Mouse (Mus musculus): ENCODE measurements at regions not wholly inside any gene's neighbourhood (a gene's known extent, or its start where the extent isn't known, plus 50 kb on each side); places are given as distances from the start of the nearest gene placed in this dataset.

- Histone ChIP-seq H3K27me3 (no peaks in the 10 kb centered on the region), H3K9me3 (no peaks in the 10 kb centered on the region), H3K4me2 (no peak overlapping the region), H3K4me3 (no peak overlapping the region), H3K9ac (no peak overlapping the region), H3K4me1 (replicated peaks) (peaks cover 4% of the 10 kb centered on the region; the same call in 1 of the 2 replicates), H3K36me3 (no peaks in the 10 kb centered on the region), H3K27ac (no peak overlapping the region)
- 67% methylated on average over 4 of the region's 4 CpGs for WGBS
- ATAC-seq (ENCODE audit: low FRiP score): no peak
Observed at GRCm38 (mm10) chr17:45904251-45904650, 127.9 kb downstream of the Vegfa start.

- 92% methylated on average over 9 of the region's 9 CpGs for WGBS
- Histone ChIP-seq H3K27ac (no peak overlapping the region), H3K4me1 (replicated peaks) (peaks cover 4% of the 10 kb centered on the region; the same call in 1 of the 2 replicates), H3K9ac (no peak overlapping the region), H3K4me2 (no peak overlapping the region), H3K36me3 (no peaks in the 10 kb centered on the region), H3K27me3 (no peaks in the 10 kb centered on the region), H3K4me3 (no peak overlapping the region), H3K9me3 (no peaks in the 10 kb centered on the region)
- no peak for ATAC-seq (ENCODE audit: low FRiP score)
Observed at GRCm38 (mm10) chr17:45903294-45903693, 128.9 kb downstream of the Vegfa start.

GRCm38 (mm10) chr17:45902668-45903067, 129.5 kb downstream of the Vegfa start:
- Histone ChIP-seq H3K4me3 (no peak overlapping the region), H3K4me1 (replicated peaks) (0 out of 2 replicates have a peak, but pooled peaks cover under 1% of the 10 kb centered on the region), H3K27me3 (no peaks in the 10 kb centered on the region), H3K9me3 (no peaks in the 10 kb centered on the region), H3K4me2 (no peak overlapping the region), H3K27ac (no peak overlapping the region), H3K36me3 (no peaks in the 10 kb centered on the region), H3K9ac (no peak overlapping the region)
- WGBS: 91% methylated on average over 7 of the region's 7 CpGs
- ATAC-seq (ENCODE audit: low FRiP score): no peak

GRCm38 (mm10) chr17:45896922-45897302, 135.3 kb downstream of the Vegfa start:
- H3K27me3 ChIP-seq: no peaks in the 10 kb centered on the region
- no peak; the same call in 1 of the 2 replicates for ATAC-seq (ENCODE audit: low FRiP score)
- WGBS: 52% methylated on average over 4 of the region's 4 CpGs

GRCm38 (mm10) chr17:45896142-45896921, 135.8 kb downstream of the Vegfa start:
- Histone ChIP-seq H3K4me3 (no peak overlapping the region), H3K27me3 (no peaks in the 10 kb centered on the region), H3K9ac (no peak overlapping the region), H3K4me2 (no peak overlapping the region), H3K36me3 (no peaks in the 10 kb centered on the region), H3K27ac (peak overlapping the region; percentile 46), H3K9me3 (no peaks in the 10 kb centered on the region), H3K4me1 (replicated peaks) (peaks cover 23% of the 10 kb centered on the region)
- WGBS: 45% methylated on average over 12 of the region's 12 CpGs
- peak; percentile 49; the same call in 1 of the 2 replicates for ATAC-seq (ENCODE audit: low FRiP score)

More at GRCm38 (mm10) chr17:45896922-45897302, 135.3 kb downstream of the Vegfa start:
- no peaks in the 10 kb centered on the region for H3K9me3 ChIP-seq
- H3K4me1 ChIP-seq (replicated peaks): peaks cover 23% of the 10 kb centered on the region
- H3K4me2 ChIP-seq: no peak overlapping the region
- no peak overlapping the region for H3K9ac ChIP-seq
- H3K4me3 ChIP-seq: no peak overlapping the region
- no peaks in the 10 kb centered on the region for H3K36me3 ChIP-seq
- 0 out of 2 replicates have a peak overlapping the region, but pooled peaks have one; percentile 20 for H3K27ac ChIP-seq

GRCm38 (mm10) chr17:45894166-45894565, 138.0 kb downstream of the Vegfa start:
- H3K4me3 ChIP-seq: no peak overlapping the region
- no peaks in the 10 kb centered on the region for H3K27me3 ChIP-seq
- H3K9ac ChIP-seq: no peak overlapping the region
- H3K27ac ChIP-seq: no peak overlapping the region
- H3K4me1 ChIP-seq (replicated peaks): peaks cover 26% of the 10 kb centered on the region
- no peak overlapping the region for H3K4me2 ChIP-seq
- WGBS: 91% methylated on average over 5 of the region's 5 CpGs
- no peaks in the 10 kb centered on the region for H3K9me3 ChIP-seq
- H3K36me3 ChIP-seq: no peaks in the 10 kb centered on the region
- ATAC-seq (ENCODE audit: low FRiP score): no peak

- Histone ChIP-seq H3K4me3 (no peak overlapping the region), H3K4me1 (replicated peaks) (peaks cover 26% of the 10 kb centered on the region), H3K9me3 (no peaks in the 10 kb centered on the region), H3K9ac (no peak overlapping the region), H3K4me2 (no peak overlapping the region), H3K27ac (no peak overlapping the region), H3K27me3 (no peaks in the 10 kb centered on the region), H3K36me3 (no peaks in the 10 kb centered on the region)
- 82% methylated on average over 6 of the region's 6 CpGs for WGBS
- no peak for ATAC-seq (ENCODE audit: low FRiP score)
Observed at GRCm38 (mm10) chr17:45893698-45894097, 138.5 kb downstream of the Vegfa start.

- Histone ChIP-seq H3K27ac (0 out of 2 replicates have a peak overlapping the region, but pooled peaks have one; percentile 2), H3K27me3 (no peaks in the 10 kb centered on the region), H3K9me3 (no peaks in the 10 kb centered on the region), H3K4me1 (replicated peaks) (peaks cover 26% of the 10 kb centered on the region), H3K9ac (no peak overlapping the region), H3K36me3 (no peaks in the 10 kb centered on the region), H3K4me3 (no peak overlapping the region), H3K4me2 (no peak overlapping the region)
- no peak for ATAC-seq (ENCODE audit: low FRiP score)
- WGBS: 65% methylated on average over 7 of the region's 7 CpGs
Observed at GRCm38 (mm10) chr17:45893094-45893493, 139.1 kb downstream of the Vegfa start.

GRCm38 (mm10) chr17:45889451-45889850, 142.7 kb downstream of the Vegfa start:
- Histone ChIP-seq H3K36me3 (no peaks in the 10 kb centered on the region), H3K9me3 (no peaks in the 10 kb centered on the region), H3K27me3 (peaks cover 20% of the 10 kb centered on the region), H3K4me3 (no peak overlapping the region), H3K27ac (no peak overlapping the region), H3K4me2 (no peak overlapping the region), H3K9ac (no peak overlapping the region), H3K4me1 (replicated peaks) (peaks cover 23% of the 10 kb centered on the region)
- ATAC-seq (ENCODE audit: low FRiP score): no peak
- 60% methylated on average over 8 of the region's 8 CpGs for WGBS

- peaks cover 23% of the 10 kb centered on the region for H3K4me1 ChIP-seq (replicated peaks)
- no peak overlapping the region for H3K9ac ChIP-seq
- H3K36me3 ChIP-seq: no peaks in the 10 kb centered on the region
- no peaks in the 10 kb centered on the region for H3K9me3 ChIP-seq
- ATAC-seq (ENCODE audit: low FRiP score): no peak
- no peak overlapping the region for H3K4me2 ChIP-seq
- peaks cover 20% of the 10 kb centered on the region for H3K27me3 ChIP-seq
- no peak overlapping the region for H3K27ac ChIP-seq
- 71% methylated on average over 7 of the region's 7 CpGs for WGBS
- no peak overlapping the region for H3K4me3 ChIP-seq
Observed at GRCm38 (mm10) chr17:45889051-45889450, 143.1 kb downstream of the Vegfa start.

- H3K4me2 ChIP-seq: 0 out of 2 replicates have a peak overlapping the region, but pooled peaks have one; percentile 8
- no peaks in the 10 kb centered on the region for H3K36me3 ChIP-seq
- no peaks in the 10 kb centered on the region for H3K9me3 ChIP-seq
- no peak overlapping the region; the same call in 1 of the 2 replicates for H3K9ac ChIP-seq
- ATAC-seq (ENCODE audit: low FRiP score): no peak
- no peak overlapping the region for H3K27ac ChIP-seq
- peaks cover 17% of the 10 kb centered on the region for H3K4me1 ChIP-seq (replicated peaks)
- peaks cover 20% of the 10 kb centered on the region for H3K27me3 ChIP-seq
- 3% methylated on average over 17 of the region's 17 CpGs for WGBS
- H3K4me3 ChIP-seq: no peak overlapping the region
Observed at GRCm38 (mm10) chr17:45886420-45887049, 145.6 kb downstream of the Vegfa start.

- Histone ChIP-seq H3K4me2 (0 out of 2 replicates have a peak overlapping the region, but pooled peaks have one; percentile 8), H3K9me3 (no peaks in the 10 kb centered on the region), H3K27ac (no peak overlapping the region), H3K4me1 (replicated peaks) (peaks cover 17% of the 10 kb centered on the region), H3K36me3 (no peaks in the 10 kb centered on the region), H3K9ac (no peak overlapping the region; the same call in 1 of the 2 replicates), H3K27me3 (peaks cover 20% of the 10 kb centered on the region), H3K4me3 (no peak overlapping the region)
- ATAC-seq (ENCODE audit: low FRiP score): no peak
- 66% methylated on average over 24 of the region's 24 CpGs for WGBS
Observed at GRCm38 (mm10) chr17:45885461-45886336, 146.5 kb downstream of the Vegfa start.

Measured in hindbrain, embryonic 13.5 days (tissue).